Mouse (Mus musculus): Measurements from ENCODE around the gene Scamp3. TPM values are rescaled to one million over a fixed set of nuclear protein-coding genes. Genes with fewer than 3 reads are reported as not detected.
A peak's percentile ranks its signal among the peaks of the same experiment; 100 is the strongest.

Scamp3 gene
- polyA plus RNA-seq, 1 experiment from 2014 or later, result 109 TPM

- Histone ChIP-seq H3K9ac (peak overlapping the region; percentile 78), H3K9me3 (no peaks in the 10 kb centered on the region), H3K27ac (no peak overlapping the region), H3K4me1 (peaks cover 26% of the 10 kb centered on the region), H3K4me2 (replicated peaks) (peak overlapping the region; percentile 85), H3K36me3 (peaks cover 52% of the 10 kb centered on the region), H3K27me3 (replicated peaks) (no peaks in the 10 kb centered on the region), H3K4me3 (peak overlapping the region; percentile 53)
- ATAC-seq (ENCODE audit: low FRiP score, low read depth), result no peak
- 80% methylated on average over 6 of the region's 6 CpGs for WGBS
Measured at GRCm38 (mm10) chr3:89183959-89184315, 6.7 kb downstream of the Scamp3 start.

- WGBS, result 49% methylated on average over 23 of the region's 23 CpGs
- Histone ChIP-seq H3K36me3 (peaks cover 20% of the 10 kb centered on the region), H3K27me3 (replicated peaks) (no peaks in the 10 kb centered on the region), H3K4me2 (replicated peaks) (0 out of 2 replicates have a peak overlapping the region, but pooled peaks have one; percentile 7), H3K27ac (no peak overlapping the region), H3K9me3 (no peaks in the 10 kb centered on the region), H3K4me3 (no peak overlapping the region), H3K9ac (0 out of 2 replicates have a peak overlapping the region, but pooled peaks have one; percentile 29), H3K4me1 (peaks cover 24% of the 10 kb centered on the region)
- ATAC-seq (ENCODE audit: low FRiP score, low read depth), result no peak
Measured at GRCm38 (mm10) chr3:89187197-89187596, 9.9 kb downstream of the Scamp3 start.

GRCm38 (mm10) chr3:89187690-89188477, 10.6 kb downstream of the Scamp3 start:
- Histone ChIP-seq H3K9ac (no peak overlapping the region), H3K4me1 (peaks cover 24% of the 10 kb centered on the region), H3K4me2 (replicated peaks) (no peak overlapping the region), H3K36me3 (peaks cover 17% of the 10 kb centered on the region), H3K4me3 (no peak overlapping the region), H3K9me3 (no peaks in the 10 kb centered on the region), H3K27me3 (replicated peaks) (no peaks in the 10 kb centered on the region), H3K27ac (no peak overlapping the region)
- WGBS, result 75% methylated on average over 18 of the region's 18 CpGs
- no peak for ATAC-seq (ENCODE audit: low FRiP score, low read depth)

- Histone ChIP-seq H3K27me3 (replicated peaks) (no peaks in the 10 kb centered on the region), H3K4me2 (replicated peaks) (no peak overlapping the region), H3K9me3 (no peaks in the 10 kb centered on the region), H3K27ac (no peak overlapping the region), H3K4me1 (peaks cover 22% of the 10 kb centered on the region), H3K9ac (no peak overlapping the region), H3K4me3 (no peak overlapping the region), H3K36me3 (peaks cover 17% of the 10 kb centered on the region)
- no peak for ATAC-seq (ENCODE audit: low FRiP score, low read depth)
- 75% methylated on average over 12 of the region's 12 CpGs for WGBS
Measured at GRCm38 (mm10) chr3:89188478-89188875, 11.2 kb downstream of the Scamp3 start.

GRCm38 (mm10) chr3:89190436-89190835, 13.2 kb downstream of the Scamp3 start:
- H3K36me3 ChIP-seq, result peaks cover 17% of the 10 kb centered on the region
- no peaks in the 10 kb centered on the region for H3K27me3 ChIP-seq (replicated peaks)
- peaks cover 2% of the 10 kb centered on the region for H3K4me1 ChIP-seq
- ATAC-seq (ENCODE audit: low FRiP score, low read depth), result no peak
- no peak overlapping the region for H3K4me2 ChIP-seq (replicated peaks)
- no peaks in the 10 kb centered on the region for H3K9me3 ChIP-seq
- no peak overlapping the region for H3K27ac ChIP-seq
- no peak overlapping the region for H3K4me3 ChIP-seq
- no peak overlapping the region for H3K9ac ChIP-seq
- 86% methylated on average over 8 of the region's 8 CpGs for WGBS

- no peak overlapping the region for H3K27ac ChIP-seq
- 70% methylated on average over 1 of the region's 1 CpGs for WGBS
- H3K36me3 ChIP-seq, result peaks cover 7% of the 10 kb centered on the region
- no peak overlapping the region for H3K4me2 ChIP-seq (replicated peaks)
- H3K9me3 ChIP-seq, result no peaks in the 10 kb centered on the region
- H3K27me3 ChIP-seq (replicated peaks), result no peaks in the 10 kb centered on the region
- no peak for ATAC-seq (ENCODE audit: low FRiP score, low read depth)
- H3K9ac ChIP-seq, result no peak overlapping the region
- H3K4me1 ChIP-seq, result 0 out of 2 replicates have a peak, but pooled peaks cover 6% of the 10 kb centered on the region
- no peak overlapping the region for H3K4me3 ChIP-seq
Measured at GRCm38 (mm10) chr3:89193351-89193750, 16.1 kb downstream of the Scamp3 start.

- H3K36me3 ChIP-seq, result peaks cover 2% of the 10 kb centered on the region
- no peak for ATAC-seq (ENCODE audit: low FRiP score, low read depth)
Measured at GRCm38 (mm10) chr3:89193853-89194252, 16.6 kb downstream of the Scamp3 start.

GRCm38 (mm10) chr3:89195979-89196877, 19.0 kb downstream of the Scamp3 start:
- 9% methylated on average over 33 of the region's 33 CpGs for WGBS
- no peaks in the 10 kb centered on the region for H3K36me3 ChIP-seq
- peak overlapping the region; percentile 22 for H3K4me3 ChIP-seq
- H3K27me3 ChIP-seq (replicated peaks), result no peaks in the 10 kb centered on the region
- H3K9me3 ChIP-seq, result no peaks in the 10 kb centered on the region
- H3K4me2 ChIP-seq (replicated peaks), result peak overlapping the region; percentile 59
- H3K9ac ChIP-seq, result peak overlapping the region; percentile 40
- peak overlapping the region; percentile 38; the same call in 1 of the 2 replicates for H3K27ac ChIP-seq
- peak; percentile 94 for ATAC-seq (ENCODE audit: low FRiP score, low read depth)
- 0 out of 2 replicates have a peak, but pooled peaks cover 6% of the 10 kb centered on the region for H3K4me1 ChIP-seq

More at GRCm38 (mm10) chr3:89193853-89194252, 16.6 kb downstream of the Scamp3 start:
- H3K4me2 ChIP-seq (replicated peaks), result no peak overlapping the region
- no peak overlapping the region for H3K27ac ChIP-seq
- no peaks in the 10 kb centered on the region for H3K27me3 ChIP-seq (replicated peaks)
- H3K9ac ChIP-seq, result no peak overlapping the region
- 87% methylated on average over 2 of the region's 2 CpGs for WGBS
- no peak overlapping the region for H3K4me3 ChIP-seq
- 0 out of 2 replicates have a peak, but pooled peaks cover 6% of the 10 kb centered on the region for H3K4me1 ChIP-seq
- no peaks in the 10 kb centered on the region for H3K9me3 ChIP-seq

GRCm38 (mm10) chr3:89199839-89200238, 22.6 kb downstream of the Scamp3 start:
- no peak overlapping the region for H3K4me2 ChIP-seq (replicated peaks)
- WGBS, result 79% methylated on average over 3 of the region's 3 CpGs
- H3K36me3 ChIP-seq, result peaks cover 7% of the 10 kb centered on the region; the same call in 1 of the 2 replicates
- no peak for ATAC-seq (ENCODE audit: low FRiP score, low read depth)
- H3K9ac ChIP-seq, result no peak overlapping the region
- H3K27me3 ChIP-seq (replicated peaks), result no peaks in the 10 kb centered on the region
- no peaks in the 10 kb centered on the region for H3K9me3 ChIP-seq
- no peak overlapping the region for H3K27ac ChIP-seq
- H3K4me3 ChIP-seq, result no peak overlapping the region
- H3K4me1 ChIP-seq, result peaks cover 12% of the 10 kb centered on the region

- no peak within 1 kb of the TSS for H3K27ac ChIP-seq
Measured at GRCm38 (mm10) chr3:89202253-89203141, 25.2 kb downstream of the Scamp3 start, which contains the start of gene Gba. Gene Gba (plus strand): TSS chr3:89202928.

GRCm38 (mm10) chr3:89203142-89203514, 25.9 kb downstream of the Scamp3 start:
- Histone ChIP-seq H3K4me2 (replicated peaks) (peak overlapping the region; percentile 70), H3K4me3 (peak overlapping the region; percentile 43), H3K27me3 (replicated peaks) (no peaks in the 10 kb centered on the region), H3K9ac (peak overlapping the region; percentile 62), H3K36me3 (peaks cover 39% of the 10 kb centered on the region), H3K27ac (no peak overlapping the region), H3K9me3 (no peaks in the 10 kb centered on the region), H3K4me1 (peaks cover 6% of the 10 kb centered on the region)
- 40% methylated on average over 5 of the region's 5 CpGs for WGBS
- 0 out of 2 replicates have a peak, but pooled peaks have one; percentile 16 for ATAC-seq (ENCODE audit: low FRiP score, low read depth)

More at GRCm38 (mm10) chr3:89202253-89203141, 25.2 kb downstream of the Scamp3 start, which contains the start of gene Gba:
- Histone ChIP-seq H3K27me3 (replicated peaks) (no peaks in the 10 kb centered on the region), H3K4me1 (peaks cover 6% of the 10 kb centered on the region), H3K9me3 (no peaks in the 10 kb centered on the region), H3K4me3 (peak within 1 kb of the TSS; percentile 43), H3K36me3 (peaks cover 33% of the 10 kb centered on the region), H3K4me2 (replicated peaks) (peak within 1 kb of the TSS; percentile 70), H3K9ac (peak within 1 kb of the TSS; percentile 62)
- WGBS, result 28% methylated on average over 13 of the region's 13 CpGs
- peak; percentile 83 for ATAC-seq (ENCODE audit: low FRiP score, low read depth)
